Mouse (Mus musculus): ENCODE measurements around the gene Spink8. TPM values are rescaled to one million over a fixed set of nuclear protein-coding genes. Genes with fewer than 3 reads are reported as not detected.

Spink8 gene
- polyA plus RNA-seq, 2 experiments: not detected

- no peak overlapping the region for H3K9ac ChIP-seq (replicated peaks)
- TF ChIP-seq CTCF (IDR thresholded peaks at IDR 0.05; ENCODE audit: low read depth) (peak; percentile 95), EP300 (IDR thresholded peaks at IDR 0.05; ENCODE audit: low read depth) (no peak)
- peak; percentile 63; the same call in 1 of the 2 replicates for ATAC-seq (ENCODE audit: insufficient read depth)
- no peaks in the 10 kb centered on the region for H3K9me3 ChIP-seq (ENCODE audit: control insufficient read depth, low read length)
- no peak overlapping the region for H3K27ac ChIP-seq
- peaks cover 0 to 18% of the 10 kb centered on the region in 2 experiments for H3K4me1 ChIP-seq (replicated peaks; ENCODE audit: control insufficient read depth in 2 of 2, insufficient read depth in 2 of 2, low read length in 1 of 2)
- H3K4me3 ChIP-seq (ENCODE audit: insufficient read depth in 1 of 2, low read depth in 2 of 2, low read length in 2 of 2): peak overlapping the region; percentile 4 to 36; a peak in 3 of 4 replicates
- H3K36me3 ChIP-seq (replicated peaks; ENCODE audit: control insufficient read depth, insufficient read depth, low read depth): no peaks in the 10 kb centered on the region
- H3K27me3 ChIP-seq (ENCODE audit: control insufficient read depth, insufficient read depth, low read length): no peaks in the 10 kb centered on the region
- peak; percentile 49 to 59 (median 55) for DNase-seq (ENCODE audit: low read depth in 3 of 3, low spot score in 3 of 3)
- 4% methylated on average over 20 of the region's 20 CpGs for WGBS (ENCODE audit: insufficient replicate concordance)
- H3K4me2 ChIP-seq (ENCODE audit: low read depth): peak overlapping the region; percentile 60
These were observed 50.4 kb downstream of the Spink8 start for GRCm38 (mm10) chr9:109862397-109863044.

GRCm38 (mm10) chr9:109863085-109863484 lies 51.0 kb downstream of the Spink8 start:
- DNase-seq (ENCODE audit: low read depth in 3 of 3, low spot score in 3 of 3) (no peak), ATAC-seq (ENCODE audit: insufficient read depth) (peak; percentile 59; the same call in 1 of the 2 replicates)
- H3K27me3 ChIP-seq (ENCODE audit: control insufficient read depth, insufficient read depth, low read length): no peaks in the 10 kb centered on the region
- WGBS (ENCODE audit: insufficient replicate concordance): 5% methylated on average over 3 of the region's 3 CpGs
- peaks cover 0 to 19% of the 10 kb centered on the region in 2 experiments for H3K4me1 ChIP-seq (replicated peaks; ENCODE audit: control insufficient read depth in 2 of 2, insufficient read depth in 2 of 2, low read length in 1 of 2)
- no peaks in the 10 kb centered on the region for H3K9me3 ChIP-seq (ENCODE audit: control insufficient read depth, low read length)
- no peaks in the 10 kb centered on the region for H3K36me3 ChIP-seq (replicated peaks; ENCODE audit: control insufficient read depth, insufficient read depth, low read depth)
- H3K4me2 ChIP-seq (ENCODE audit: low read depth): peak overlapping the region; percentile 60
- no peak overlapping the region for H3K4me3 ChIP-seq (ENCODE audit: insufficient read depth in 1 of 2, low read depth in 2 of 2, low read length in 2 of 2)
- H3K27ac ChIP-seq: no peak overlapping the region
- H3K9ac ChIP-seq (replicated peaks): no peak overlapping the region
- no peak for TF ChIP-seq CTCF (IDR thresholded peaks at IDR 0.05; ENCODE audit: low read depth)
- no peak for TF ChIP-seq EP300 (IDR thresholded peaks at IDR 0.05; ENCODE audit: low read depth)

DNA sequence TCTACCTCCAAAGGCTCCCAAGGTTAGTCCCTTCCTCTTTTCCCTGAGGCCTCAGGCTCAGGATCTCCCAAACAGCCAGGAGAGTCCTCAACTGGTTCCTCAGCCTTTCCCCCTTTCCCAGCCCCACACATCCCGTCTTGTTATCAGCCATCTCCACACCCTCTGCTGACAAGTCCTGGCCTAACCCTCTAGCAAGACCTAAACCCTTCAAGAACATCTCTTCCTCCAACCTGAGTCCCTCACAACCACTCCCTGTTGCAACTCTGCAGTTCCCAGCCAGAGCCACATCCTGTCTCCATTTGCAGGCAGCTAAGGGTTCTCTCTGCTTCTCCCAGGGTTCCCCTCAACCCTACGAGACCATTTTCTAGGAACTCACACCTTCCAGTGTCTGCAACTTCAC lies 54.1 kb downstream of the Spink8 start:
- Histone ChIP-seq H3K9me3 (ENCODE audit: control insufficient read depth, low read length) (no peaks in the 10 kb centered on the region), H3K9ac (replicated peaks) (no peak overlapping the region), H3K4me1 (replicated peaks; ENCODE audit: control insufficient read depth in 2 of 2, insufficient read depth in 2 of 2, low read length in 1 of 2) (peaks cover 4 to 26% of the 10 kb centered on the region in 2 experiments), H3K27ac (no peak overlapping the region), H3K4me3 (ENCODE audit: insufficient read depth in 1 of 2, low read depth in 2 of 2, low read length in 2 of 2) (no peak overlapping the region), H3K27me3 (ENCODE audit: control insufficient read depth, insufficient read depth, low read length) (no peaks in the 10 kb centered on the region), H3K36me3 (replicated peaks; ENCODE audit: control insufficient read depth, insufficient read depth, low read depth) (no peaks in the 10 kb centered on the region), H3K4me2 (ENCODE audit: low read depth) (no peak overlapping the region)
- WGBS (ENCODE audit: insufficient replicate concordance): 15% methylated on average over 2 of the region's 2 CpGs
- no peak for DNase-seq (ENCODE audit: low read depth in 3 of 3, low spot score in 3 of 3)
- TF ChIP-seq CTCF (IDR thresholded peaks at IDR 0.05; ENCODE audit: low read depth) (no peak), EP300 (IDR thresholded peaks at IDR 0.05; ENCODE audit: low read depth) (no peak)
- peak; percentile 22; the same call in 1 of the 2 replicates for ATAC-seq (ENCODE audit: insufficient read depth)

DNA sequence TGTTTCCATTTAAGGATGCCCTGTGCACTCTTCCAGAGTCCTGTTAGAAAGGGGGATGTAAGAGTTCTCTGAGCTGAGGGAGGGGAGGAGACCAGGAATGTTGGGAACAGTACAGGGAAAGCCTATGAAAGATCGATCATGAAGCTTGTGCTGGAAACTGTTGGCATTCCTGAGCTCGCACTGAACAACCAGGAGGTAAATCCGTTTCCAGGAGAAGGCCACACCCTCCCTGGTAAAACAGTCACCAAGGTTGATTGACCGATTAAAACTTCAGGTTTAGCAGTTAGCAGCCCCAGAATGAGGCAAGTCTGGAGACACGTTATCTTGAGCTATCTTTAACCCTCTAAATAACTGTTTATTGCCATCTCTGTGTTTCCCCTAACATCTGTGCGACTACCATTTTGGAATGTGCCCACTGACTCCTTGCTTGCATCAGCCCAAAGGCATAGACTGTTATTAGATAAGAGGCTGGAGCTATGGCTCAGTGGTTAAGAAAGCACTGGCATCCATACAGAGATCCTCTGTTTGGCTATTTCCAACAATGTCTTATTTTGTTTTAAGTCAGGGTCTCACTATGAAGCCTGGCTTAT lies 59.0 kb downstream of the Spink8 start:
- 14% methylated on average over 6 of the region's 6 CpGs for WGBS (ENCODE audit: insufficient replicate concordance)
- no peak overlapping the region for H3K9ac ChIP-seq (replicated peaks)
- no peak for DNase-seq (ENCODE audit: low read depth in 3 of 3, low spot score in 3 of 3)
- H3K4me2 ChIP-seq (ENCODE audit: low read depth): peak overlapping the region; percentile 7; the same call in 1 of the 2 replicates
- peaks cover 4 to 21% of the 10 kb centered on the region in 2 experiments for H3K4me1 ChIP-seq (replicated peaks; ENCODE audit: control insufficient read depth in 2 of 2, insufficient read depth in 2 of 2, low read length in 1 of 2)
- H3K27ac ChIP-seq: no peak overlapping the region
- ATAC-seq (ENCODE audit: insufficient read depth): no peak
- no peaks in the 10 kb centered on the region for H3K9me3 ChIP-seq (ENCODE audit: control insufficient read depth, low read length)
- TF ChIP-seq CTCF (IDR thresholded peaks at IDR 0.05; ENCODE audit: low read depth) (no peak), EP300 (IDR thresholded peaks at IDR 0.05; ENCODE audit: low read depth) (no peak)
- H3K36me3 ChIP-seq (replicated peaks; ENCODE audit: control insufficient read depth, insufficient read depth, low read depth): no peaks in the 10 kb centered on the region
- no peaks in the 10 kb centered on the region for H3K27me3 ChIP-seq (ENCODE audit: control insufficient read depth, insufficient read depth, low read length)
- no peak overlapping the region for H3K4me3 ChIP-seq (ENCODE audit: insufficient read depth in 1 of 2, low read depth in 2 of 2, low read length in 2 of 2)

Data from liver, embryonic 14.5 days (tissue).